Mouse (Mus musculus): ENCODE results near the gene Tmc7.

Gene Tmc7

DNA sequence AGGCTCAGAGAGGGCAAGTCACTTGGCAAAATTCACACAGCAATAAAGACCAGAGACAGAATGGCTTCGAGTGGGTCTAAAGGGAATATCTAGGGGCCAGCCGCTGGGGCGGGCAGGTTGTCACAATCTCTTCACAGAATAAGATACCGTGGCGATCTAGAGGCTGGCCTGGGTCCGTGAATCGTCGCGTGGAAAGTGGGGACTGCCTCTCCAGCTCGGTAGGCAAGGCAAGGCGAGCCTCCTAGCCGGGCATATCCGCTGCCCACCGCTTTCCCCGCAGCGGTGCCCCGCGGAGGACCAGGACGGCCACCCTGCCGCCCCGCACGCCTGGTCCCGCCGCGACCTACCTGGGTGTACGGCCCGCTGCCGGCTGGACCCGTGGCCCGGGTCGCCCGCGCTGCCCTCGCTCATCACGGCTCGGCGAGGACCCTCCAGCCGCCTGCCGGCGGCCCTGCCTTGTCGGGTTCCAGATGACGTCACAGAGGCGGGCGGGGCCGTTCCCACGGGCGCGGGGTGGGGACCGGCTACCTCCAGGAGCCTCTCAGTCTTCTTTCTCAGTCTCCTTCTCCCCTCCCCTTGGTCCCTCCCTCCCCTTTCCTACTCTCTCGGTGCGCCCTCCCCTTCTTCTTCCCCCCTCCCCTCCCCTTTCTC lies at the start of gene Tmc7:
TSS of gene Tmc7 (minus strand) at position 480 of the 651 bp plus-strand sequence.
- peak; percentile 80 to 82 for DNase-seq

- no peak for DNase-seq
Measured at GRCm38 (mm10) chr7:118633951-118634350, 49.4 kb upstream of the Tmc7 start.

DNA sequence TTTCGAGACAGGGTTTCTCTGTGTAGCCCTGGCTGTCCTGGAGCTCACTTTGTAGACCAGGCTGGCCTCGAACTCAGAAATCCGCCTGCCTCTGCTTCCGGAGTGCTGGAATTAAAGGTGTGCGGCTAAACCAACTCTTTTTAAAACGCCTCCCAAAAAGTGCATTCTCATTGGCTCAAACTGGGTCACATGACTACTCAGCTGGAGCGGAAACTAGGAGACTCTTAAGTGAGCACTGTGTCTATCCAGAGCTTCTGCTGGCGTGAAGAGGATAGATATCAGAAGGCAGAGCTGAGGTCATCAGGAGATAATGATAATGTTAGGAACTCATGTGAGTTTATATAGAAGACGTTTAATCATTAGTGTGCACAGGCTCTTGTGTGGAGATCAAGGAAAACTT lies 48.6 kb upstream of the Tmc7 start:
- no peak for DNase-seq

- no peak for DNase-seq
Measured at GRCm38 (mm10) chr7:118627550-118628298, 43.2 kb upstream of the Tmc7 start.

DNA sequence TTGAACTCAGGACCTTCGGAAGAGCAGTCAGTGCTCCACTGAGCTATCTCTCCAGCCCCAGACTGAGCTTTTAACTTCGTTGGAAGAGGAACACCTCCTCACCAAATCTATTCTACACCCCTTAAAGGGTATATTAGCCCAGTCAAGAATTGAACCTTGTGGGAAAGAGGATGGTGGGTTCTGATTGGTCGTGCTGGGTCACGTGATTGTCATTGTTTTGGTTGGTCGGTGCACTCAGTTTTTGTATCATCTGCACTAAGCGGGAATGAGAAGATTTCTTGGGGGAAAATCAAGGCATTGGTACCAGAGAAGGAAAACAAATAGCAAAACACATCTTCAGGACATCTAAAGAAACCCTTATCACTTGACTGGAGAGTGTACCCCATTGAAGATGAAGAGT lies 36.6 kb upstream of the Tmc7 start:
- no peak for DNase-seq

DNA sequence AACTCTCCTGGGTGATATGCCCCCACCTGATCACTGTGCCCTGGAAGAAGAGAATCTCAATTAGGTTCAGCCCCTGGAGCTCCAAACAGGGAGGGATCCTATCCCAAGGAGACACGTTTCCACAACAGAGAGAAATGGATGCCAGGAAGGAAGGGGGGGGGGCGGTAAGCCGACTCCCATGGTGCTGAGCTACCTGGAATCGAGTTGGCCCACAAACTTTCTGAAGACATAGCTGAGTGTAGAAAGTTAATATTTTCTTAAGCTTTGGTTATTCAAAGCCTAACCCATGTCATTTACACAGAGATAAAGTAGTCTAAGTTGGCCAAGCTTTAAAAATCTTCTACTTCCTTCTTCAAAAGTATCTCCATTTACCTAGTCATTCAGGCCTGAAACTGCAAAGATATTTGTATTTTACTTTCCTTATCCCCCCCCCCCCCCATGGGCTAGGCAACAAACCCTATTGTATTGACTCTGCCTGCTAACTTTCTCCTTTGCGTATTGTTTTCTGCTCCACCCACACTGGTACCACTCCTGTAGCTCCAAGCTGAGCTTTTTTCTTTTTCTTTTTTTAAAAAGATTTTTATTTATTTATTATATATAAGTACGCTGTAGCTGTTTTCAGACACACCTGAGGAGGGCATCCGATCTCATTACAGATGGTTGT lies 35.8 kb upstream of the Tmc7 start:
- no peak for DNase-seq

DNA sequence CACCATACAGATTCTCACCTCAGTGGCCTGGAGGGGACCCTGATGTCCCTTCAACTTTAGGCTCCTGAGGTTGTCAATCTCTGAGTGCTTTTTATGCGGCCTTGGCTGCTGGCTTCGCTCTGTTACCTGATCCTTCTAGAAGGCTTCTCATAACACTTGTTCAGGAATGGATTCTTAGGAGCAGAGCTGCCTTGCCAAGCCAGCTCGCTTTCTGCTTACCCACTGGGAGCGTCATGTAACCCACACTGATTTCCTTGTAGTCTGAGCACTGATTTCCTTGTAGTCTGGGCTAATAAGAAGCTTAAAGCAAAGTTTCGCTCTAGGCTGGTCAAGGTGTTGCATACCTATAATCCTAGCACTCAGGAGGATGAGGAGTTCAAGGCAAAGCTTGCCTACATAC lies 33.6 kb upstream of the Tmc7 start:
- no peak for DNase-seq

DNA sequence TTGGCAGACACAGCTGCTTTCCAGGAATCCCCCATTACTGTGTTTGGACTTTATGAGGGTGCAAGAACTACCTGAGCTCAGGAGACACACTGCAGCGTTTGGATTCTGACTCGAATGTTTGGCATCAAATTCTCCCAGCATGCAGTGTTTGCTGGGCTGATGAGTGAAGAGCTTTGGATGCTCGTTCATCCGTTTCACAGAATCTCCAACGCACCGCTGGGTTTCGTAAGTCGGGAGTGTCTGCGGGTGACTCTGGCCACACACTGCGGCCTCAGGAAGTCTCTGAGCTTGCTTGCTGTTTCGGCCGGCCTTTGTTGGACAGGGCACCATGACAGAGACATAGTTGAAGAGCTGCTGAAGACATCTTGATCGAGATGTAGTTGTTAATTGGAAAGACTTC lies 29.5 kb upstream of the Tmc7 start:
- DNase-seq = peak; percentile 18 to 40

GRCm38 (mm10) chr7:118611933-118612332 lies 27.4 kb upstream of the Tmc7 start:
- peak in 1 of 2 experiments; percentile 32 for DNase-seq

DNA sequence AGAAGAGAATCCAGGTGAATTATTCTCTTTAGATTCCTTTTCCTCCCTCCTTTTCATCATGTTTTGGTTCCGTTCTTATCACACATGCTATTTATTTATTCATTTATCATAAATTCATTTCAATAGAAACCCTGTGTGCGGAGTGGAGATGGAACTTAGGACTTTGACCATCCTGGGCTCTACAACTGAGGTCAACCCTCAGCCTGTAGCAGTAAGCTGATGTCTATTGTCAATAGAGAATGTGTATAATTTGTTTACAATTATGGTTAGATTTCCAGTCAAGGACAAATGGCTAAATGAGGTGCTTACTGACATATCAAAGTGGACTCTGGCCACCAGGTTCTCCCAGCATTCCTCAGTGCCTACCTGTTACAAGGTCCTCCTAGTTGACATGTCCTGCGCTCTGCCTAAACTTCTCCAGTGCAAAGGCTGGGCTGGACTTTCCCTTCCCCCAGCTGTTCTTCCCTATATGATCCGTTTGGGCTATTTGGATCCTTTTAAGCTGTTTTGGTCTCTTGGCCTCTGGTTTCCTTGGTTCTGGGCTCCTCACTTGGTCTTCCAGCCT lies 26.7 kb upstream of the Tmc7 start:
- DNase-seq = no peak

GRCm38 (mm10) chr7:118610721-118611120 lies 26.2 kb upstream of the Tmc7 start:
- DNase-seq = no peak

- DNase-seq = no peak
Measured at GRCm38 (mm10) chr7:118609815-118610214, 25.3 kb upstream of the Tmc7 start.

DNA sequence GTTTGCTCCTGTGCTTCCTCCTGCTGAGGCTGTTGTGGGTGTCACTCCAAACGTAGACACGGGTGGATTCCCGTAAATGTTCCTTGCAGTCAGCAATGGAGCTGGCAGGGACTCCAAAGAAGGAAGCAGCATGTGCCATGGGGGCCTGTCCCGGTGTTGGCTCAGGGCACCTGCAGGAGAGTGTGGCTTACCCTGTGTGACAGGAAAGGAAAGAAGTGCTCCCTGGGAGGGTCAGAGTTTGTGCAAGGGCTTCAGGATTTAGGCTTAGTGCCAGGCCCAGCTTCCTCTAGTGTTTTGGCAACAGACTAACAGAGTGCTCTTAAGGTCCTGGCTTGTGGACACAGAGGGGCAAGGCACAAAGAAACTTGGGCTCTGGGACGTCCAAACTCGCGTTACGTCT lies 20.3 kb upstream of the Tmc7 start:
- no peak for DNase-seq

- DNase-seq = no peak
Measured at GRCm38 (mm10) chr7:118599954-118600631, 15.6 kb upstream of the Tmc7 start.

GRCm38 (mm10) chr7:118597201-118597600 lies 12.7 kb upstream of the Tmc7 start, which contains the start of gene Tmc5:
Tmc5 (plus strand) TSS chr7:118597297.
- DNase-seq = peak; percentile 17 to 30

- DNase-seq = no peak
Measured at GRCm38 (mm10) chr7:118596271-118596670, 11.7 kb upstream of the Tmc7 start.

- peak; percentile 97 to 98 for DNase-seq
Measured at GRCm38 (mm10) chr7:118595228-118595627, 10.7 kb upstream of the Tmc7 start.

- DNase-seq = no peak
Measured at GRCm38 (mm10) chr7:118594611-118595010, 10.1 kb upstream of the Tmc7 start.

DNA sequence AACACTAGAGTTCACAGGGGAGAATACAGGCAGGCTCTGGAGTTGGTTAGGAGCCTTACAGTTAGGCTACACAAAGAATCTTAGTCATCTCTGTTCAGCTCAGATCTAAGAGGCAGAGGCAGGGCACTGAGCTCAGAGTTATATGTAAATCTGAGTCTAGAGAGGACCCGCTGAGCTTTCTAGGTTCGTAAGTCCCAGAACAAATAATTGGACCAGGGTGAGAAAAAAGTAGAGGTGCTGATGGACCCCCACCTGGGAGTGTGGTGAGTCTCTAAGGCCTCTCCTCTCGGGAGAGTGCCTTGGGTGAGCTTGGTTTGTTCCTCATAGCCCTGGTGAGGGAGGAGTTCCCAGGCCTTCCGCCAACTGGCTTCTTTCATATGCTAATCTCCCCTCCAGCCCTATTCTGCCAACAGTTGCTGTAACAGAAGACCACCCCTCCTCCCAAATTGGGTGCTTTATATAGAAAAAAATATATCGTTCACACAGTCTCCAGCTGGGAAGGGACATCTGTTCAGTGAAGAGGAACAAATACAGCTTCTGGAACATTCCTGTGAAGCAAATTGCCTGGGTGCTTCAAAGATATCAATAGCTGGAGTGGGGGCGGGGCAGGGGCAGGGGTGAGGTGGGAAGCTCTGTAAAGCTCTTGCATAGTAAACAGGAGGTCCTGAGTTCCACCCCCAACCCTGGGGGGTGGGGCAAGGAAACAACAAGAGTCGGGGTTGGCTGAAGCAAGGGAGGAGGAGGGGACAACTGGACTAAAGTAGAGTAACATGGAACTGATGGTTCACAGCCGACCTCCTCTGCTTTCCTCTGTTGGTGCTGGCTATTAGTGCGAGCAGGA lies 9.3 kb upstream of the Tmc7 start:
- DNase-seq = peak; percentile 59 to 77

DNA sequence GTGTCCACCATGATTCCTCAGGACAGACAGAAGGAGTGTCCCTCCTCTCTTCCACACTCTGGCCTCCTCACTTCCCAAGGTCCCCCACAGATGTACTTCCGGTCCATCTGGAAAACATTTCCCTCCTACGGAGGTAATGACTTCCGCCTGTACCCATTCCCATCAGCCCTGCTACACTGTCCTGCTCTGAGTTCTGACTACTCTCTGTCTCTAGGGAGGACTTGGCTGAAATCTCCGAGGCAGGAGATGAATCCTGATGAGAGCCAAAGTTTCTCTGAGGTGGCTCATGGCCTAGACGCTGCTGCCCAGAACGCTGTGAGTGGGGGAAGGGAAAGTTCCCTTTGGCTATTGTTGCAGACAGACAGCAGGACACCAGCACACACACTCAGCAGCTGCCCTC lies 7.6 kb upstream of the Tmc7 start:
- no peak for DNase-seq

GRCm38 (mm10) chr7:118590726-118591305 lies 6.3 kb upstream of the Tmc7 start:
- no peak for DNase-seq

- no peak for DNase-seq
Measured at GRCm38 (mm10) chr7:118585856-118586255, 1.3 kb upstream of the Tmc7 start.
